Mouse (Mus musculus) embryonic fibroblast, embryonic 13.5 days (primary cell): Measurements from ENCODE around the gene Ccdc71.

Source experiments
- CTCF ChIP-seq: IDR thresholded peaks from 2 replicates; pipeline ENCODE4 v1.5.1; 2011; ENCODE audit warnings: mild to moderate bottlenecking, control low read depth, low read length, moderate library complexity, borderline replicate concordance; ENCODE audit not compliant: insufficient read depth
- POLR2A ChIP-seq: IDR thresholded peaks from 2 replicates; pipeline ENCODE4 v1.6.1; 2011; ENCODE audit warnings: low read depth, mild to moderate bottlenecking, control low read depth, low read length, moderate library complexity

DNA sequence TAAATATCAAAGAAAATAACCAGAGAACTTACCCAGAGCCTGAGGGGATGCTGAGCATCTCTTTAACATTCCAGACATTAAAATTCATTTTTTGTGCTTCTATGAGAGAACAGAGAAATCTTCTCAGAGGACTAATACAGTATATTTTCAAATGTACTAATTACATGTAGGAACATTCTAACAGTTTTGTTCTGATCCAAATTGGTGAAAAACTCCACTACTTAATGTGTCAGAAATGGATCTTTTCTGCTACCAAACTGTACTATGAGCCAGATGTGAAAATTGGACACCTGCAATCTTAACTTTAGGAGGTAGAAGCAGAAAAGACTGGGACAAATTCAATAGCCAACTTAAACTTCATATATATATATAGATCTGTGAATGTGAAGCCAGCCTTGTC lies 31.9 kb upstream of the Ccdc71 start, which contains the start of gene Ccdc36:
- TF ChIP-seq CTCF (no peak), POLR2A (no peak)
